Mouse (Mus musculus): Measurements from ENCODE around the gene Tet3. TPM values are rescaled to one million over a fixed set of nuclear protein-coding genes. Genes with fewer than 3 reads are reported as not detected.

Gene Tet3
- polyA plus RNA-seq, 1 experiment from 2014 or later, result 41.1 TPM

GRCm38 (mm10) chr6:83437802-83438201, 21.1 kb downstream of the Tet3 start:
- H3K9ac ChIP-seq, result no peak overlapping the region
- H3K4me2 ChIP-seq (replicated peaks), result no peak overlapping the region
- 47% methylated on average over 3 of the region's 3 CpGs for WGBS
- H3K36me3 ChIP-seq, result peaks cover 30% of the 10 kb centered on the region
- H3K27ac ChIP-seq, result no peak overlapping the region
- H3K4me3 ChIP-seq, result no peak overlapping the region
- ATAC-seq (ENCODE audit: insufficient number of reproducible peaks, insufficient read depth, low FRiP score, low TSS enrichment), result no peak
- H3K27me3 ChIP-seq, result no peaks in the 10 kb centered on the region
- H3K9me3 ChIP-seq, result no peaks in the 10 kb centered on the region
- peaks cover 62% of the 10 kb centered on the region for H3K4me1 ChIP-seq

- Histone ChIP-seq H3K4me3 (no peak overlapping the region), H3K9me3 (no peaks in the 10 kb centered on the region), H3K27ac (no peak overlapping the region), H3K9ac (no peak overlapping the region), H3K36me3 (peaks cover 36% of the 10 kb centered on the region), H3K4me1 (peaks cover 62% of the 10 kb centered on the region), H3K4me2 (replicated peaks) (no peak overlapping the region), H3K27me3 (no peaks in the 10 kb centered on the region)
- ATAC-seq (ENCODE audit: insufficient number of reproducible peaks, insufficient read depth, low FRiP score, low TSS enrichment), result no peak
- 87% methylated on average over 3 of the region's 3 CpGs for WGBS
Measured at GRCm38 (mm10) chr6:83437225-83437624, 21.7 kb downstream of the Tet3 start.

- Histone ChIP-seq H3K4me1 (peaks cover 57% of the 10 kb centered on the region), H3K4me2 (replicated peaks) (no peak overlapping the region), H3K27me3 (no peaks in the 10 kb centered on the region), H3K4me3 (no peak overlapping the region), H3K36me3 (peaks cover 36% of the 10 kb centered on the region), H3K27ac (no peak overlapping the region), H3K9me3 (no peaks in the 10 kb centered on the region), H3K9ac (no peak overlapping the region)
- 82% methylated on average over 4 of the region's 4 CpGs for WGBS
- no peak for ATAC-seq (ENCODE audit: insufficient number of reproducible peaks, insufficient read depth, low FRiP score, low TSS enrichment)
Measured at GRCm38 (mm10) chr6:83436547-83436946, 22.3 kb downstream of the Tet3 start.

- Histone ChIP-seq H3K4me2 (replicated peaks) (no peak overlapping the region), H3K36me3 (peaks cover 36% of the 10 kb centered on the region), H3K9ac (no peak overlapping the region), H3K4me3 (no peak overlapping the region), H3K27ac (0 out of 2 replicates have a peak overlapping the region, but pooled peaks have one; percentile 20), H3K9me3 (no peaks in the 10 kb centered on the region), H3K4me1 (peaks cover 51% of the 10 kb centered on the region), H3K27me3 (no peaks in the 10 kb centered on the region)
- no peak for ATAC-seq (ENCODE audit: insufficient number of reproducible peaks, insufficient read depth, low FRiP score, low TSS enrichment)
- 49% methylated on average over 5 of the region's 5 CpGs for WGBS
Measured at GRCm38 (mm10) chr6:83435174-83435573, 23.7 kb downstream of the Tet3 start.

- Histone ChIP-seq H3K36me3 (peaks cover 31% of the 10 kb centered on the region), H3K9ac (no peak overlapping the region), H3K4me1 (peaks cover 42% of the 10 kb centered on the region), H3K4me2 (replicated peaks) (no peak overlapping the region), H3K9me3 (no peaks in the 10 kb centered on the region), H3K27me3 (no peaks in the 10 kb centered on the region), H3K4me3 (no peak overlapping the region), H3K27ac (peak overlapping the region; percentile 54; the same call in 1 of the 2 replicates)
- WGBS, result 83% methylated on average over 4 of the region's 4 CpGs
- no peak for ATAC-seq (ENCODE audit: insufficient number of reproducible peaks, insufficient read depth, low FRiP score, low TSS enrichment)
Measured at GRCm38 (mm10) chr6:83433546-83433945, 25.3 kb downstream of the Tet3 start.

GRCm38 (mm10) chr6:83432966-83433365, 25.9 kb downstream of the Tet3 start:
- peaks cover 33% of the 10 kb centered on the region for H3K36me3 ChIP-seq
- no peaks in the 10 kb centered on the region for H3K9me3 ChIP-seq
- no peak overlapping the region for H3K4me2 ChIP-seq (replicated peaks)
- no peak overlapping the region for H3K4me3 ChIP-seq
- peak overlapping the region; percentile 37; the same call in 1 of the 2 replicates for H3K27ac ChIP-seq
- H3K27me3 ChIP-seq, result no peaks in the 10 kb centered on the region
- peaks cover 42% of the 10 kb centered on the region for H3K4me1 ChIP-seq
- 74% methylated on average over 7 of the region's 7 CpGs for WGBS
- ATAC-seq (ENCODE audit: insufficient number of reproducible peaks, insufficient read depth, low FRiP score, low TSS enrichment), result peak; percentile 65; the same call in 1 of the 2 replicates
- no peak overlapping the region for H3K9ac ChIP-seq

GRCm38 (mm10) chr6:83427968-83428731, 30.7 kb downstream of the Tet3 start:
- H3K4me3 ChIP-seq, result no peak overlapping the region
- 48% methylated on average over 5 of the region's 5 CpGs for WGBS
- ATAC-seq (ENCODE audit: insufficient number of reproducible peaks, insufficient read depth, low FRiP score, low TSS enrichment), result no peak
- H3K9me3 ChIP-seq, result no peaks in the 10 kb centered on the region
- 0 out of 2 replicates have a peak overlapping the region, but pooled peaks have one; percentile 7 for H3K9ac ChIP-seq
- H3K4me2 ChIP-seq (replicated peaks), result no peak overlapping the region
- H3K27ac ChIP-seq, result peak overlapping the region; percentile 67
- peaks cover 29% of the 10 kb centered on the region for H3K36me3 ChIP-seq
- H3K27me3 ChIP-seq, result no peaks in the 10 kb centered on the region
- peaks cover 44% of the 10 kb centered on the region for H3K4me1 ChIP-seq

GRCm38 (mm10) chr6:83427512-83427911, 31.4 kb downstream of the Tet3 start:
- Histone ChIP-seq H3K27me3 (no peaks in the 10 kb centered on the region), H3K4me1 (peaks cover 44% of the 10 kb centered on the region), H3K4me3 (no peak overlapping the region), H3K9ac (no peak overlapping the region), H3K27ac (peak overlapping the region; percentile 67), H3K9me3 (no peaks in the 10 kb centered on the region), H3K36me3 (peaks cover 27% of the 10 kb centered on the region), H3K4me2 (replicated peaks) (no peak overlapping the region)
- WGBS, result 37% methylated on average over 6 of the region's 6 CpGs
- ATAC-seq (ENCODE audit: insufficient number of reproducible peaks, insufficient read depth, low FRiP score, low TSS enrichment), result no peak

GRCm38 (mm10) chr6:83426576-83426975, 32.3 kb downstream of the Tet3 start:
- Histone ChIP-seq H3K9me3 (no peaks in the 10 kb centered on the region), H3K4me1 (peaks cover 49% of the 10 kb centered on the region), H3K9ac (no peak overlapping the region), H3K4me2 (replicated peaks) (no peak overlapping the region), H3K36me3 (peaks cover 24% of the 10 kb centered on the region), H3K27me3 (no peaks in the 10 kb centered on the region), H3K27ac (no peak overlapping the region), H3K4me3 (no peak overlapping the region)
- ATAC-seq (ENCODE audit: insufficient number of reproducible peaks, insufficient read depth, low FRiP score, low TSS enrichment), result no peak
- 88% methylated on average over 3 of the region's 3 CpGs for WGBS

- H3K27me3 ChIP-seq, result no peaks in the 10 kb centered on the region
- ATAC-seq (ENCODE audit: insufficient number of reproducible peaks, insufficient read depth, low FRiP score, low TSS enrichment), result no peak
- H3K4me1 ChIP-seq, result peaks cover 52% of the 10 kb centered on the region
- H3K36me3 ChIP-seq, result peaks cover 25% of the 10 kb centered on the region
- no peak overlapping the region for H3K4me2 ChIP-seq (replicated peaks)
- WGBS, result 70% methylated on average over 4 of the region's 4 CpGs
- peak overlapping the region; percentile 61; the same call in 1 of the 2 replicates for H3K27ac ChIP-seq
- H3K4me3 ChIP-seq, result no peak overlapping the region
- H3K9me3 ChIP-seq, result no peaks in the 10 kb centered on the region
- no peak overlapping the region for H3K9ac ChIP-seq
Measured at GRCm38 (mm10) chr6:83424053-83424404, 34.9 kb downstream of the Tet3 start.

- Histone ChIP-seq H3K4me3 (no peak overlapping the region), H3K27ac (peak overlapping the region; percentile 57; the same call in 1 of the 2 replicates), H3K4me1 (peaks cover 52% of the 10 kb centered on the region), H3K27me3 (no peaks in the 10 kb centered on the region), H3K9ac (no peak overlapping the region), H3K36me3 (peaks cover 25% of the 10 kb centered on the region), H3K4me2 (replicated peaks) (no peak overlapping the region), H3K9me3 (no peaks in the 10 kb centered on the region)
- WGBS, result 42% methylated on average over 8 of the region's 8 CpGs
- peak; percentile 44; the same call in 1 of the 2 replicates for ATAC-seq (ENCODE audit: insufficient number of reproducible peaks, insufficient read depth, low FRiP score, low TSS enrichment)
Measured at GRCm38 (mm10) chr6:83423400-83424052, 35.4 kb downstream of the Tet3 start.

Data from embryonic facial prominence, embryonic 12.5 days (tissue).